Mouse (Mus musculus) ES-E14 (cell line): ENCODE data around the gene Mlf1.

Source experiments
- CHD2 ChIP-seq: IDR thresholded peaks from 2 replicates; pipeline ENCODE4 v1.6.1; 2014; ENCODE audit warnings: mild to moderate bottlenecking, low read depth, low read length, inconsistent platforms
- MAFK ChIP-seq: IDR thresholded peaks from 2 replicates; pipeline ENCODE4 v1.6.1; 2014; ENCODE audit warnings: mild to moderate bottlenecking, low read depth, low read length, inconsistent platforms; ENCODE audit not compliant: insufficient read depth
- ZC3H11A ChIP-seq: IDR thresholded peaks from 2 replicates; pipeline ENCODE4 v1.6.1; 2012; ENCODE audit warnings: low read depth, mild to moderate bottlenecking, inconsistent platforms, low read length, borderline replicate concordance
- ZNF384 ChIP-seq: IDR thresholded peaks from 2 replicates; pipeline ENCODE4 v1.6.1; 2012; ENCODE audit warnings: low read depth, low read length, inconsistent platforms

- TF ChIP-seq ZNF384 (no peak), ZC3H11A (no peak), MAFK (no peak), CHD2 (no peak)
These were observed 472 bp downstream of the Mlf1 start for GRCm38 (mm10) chr3:67374360-67374778.
